Mouse (Mus musculus) CH12.LX (cell line): Measurements from ENCODE around the gene Trib3. TPM values are rescaled to one million over a fixed set of nuclear protein-coding genes. Genes with fewer than 3 reads are reported as not detected.
"Not testable (repeated sequence)": the region's sequence is repeated elsewhere in the genome, so short reads cannot be mapped to it uniquely, and the experiment has no call there.

Experiments used
- DNase-seq: peaks from one replicate; pipeline ENCODE4 v3.0.0-alpha.2; 2013; ENCODE audit errors: extremely low read depth
- H3K27ac ChIP-seq: 2 replicates; pipeline ENCODE4 v1.5.1; 2012; ENCODE audit warnings: low read depth, mild to moderate bottlenecking, control low read depth, moderate library complexity; ENCODE audit not compliant: insufficient read depth
- H3K27me3 ChIP-seq: replicated peaks from 2 replicates; pipeline ENCODE3; 2012; ENCODE audit warnings: inconsistent platforms
- H3K36me3 ChIP-seq, 2 experiments: replicated peaks in 1 of 2; 2 replicates each; pipeline versions ENCODE3 to v1.6.1; 2012; ENCODE audit warnings: inconsistent platforms in 1 of 2, low read length in 1 of 2, mild to moderate bottlenecking in 1 of 2, mixed read lengths in 1 of 2, moderate library complexity in 1 of 2; ENCODE audit not compliant: control insufficient read depth in 1 of 2, insufficient read depth in 1 of 2
- H3K4me1 ChIP-seq, 2 experiments: 2 replicates each; pipeline ENCODE4 v1.6.1; 2012; ENCODE audit warnings: inconsistent platforms in 1 of 2, moderate library complexity in 1 of 2; ENCODE audit not compliant: insufficient read depth in 2 of 2, control insufficient read depth in 1 of 2
- H3K4me2 ChIP-seq: 2 replicates; pipeline ENCODE4 v1.6.1; 2012; ENCODE audit warnings: low read depth, mild to moderate bottlenecking, control low read depth; ENCODE audit not compliant: poor library complexity, insufficient read depth, severe bottlenecking
- H3K4me3 ChIP-seq, 3 experiments: fragments of 150-350 bp in 1 of 3; sonication (generic) in 1 of 3; replicated peaks in 1 of 3; 2 replicates each; pipeline versions ENCODE3 to v1.5.1; 2011 to 2012; ENCODE audit warnings: low read depth in 2 of 3, low read length in 2 of 3, mild to moderate bottlenecking in 2 of 3, moderate library complexity in 2 of 3, control low read depth in 1 of 3, improper control_type of control experiment in 1 of 3, inconsistent platforms in 1 of 3, mixed read lengths in 1 of 3; ENCODE audit not compliant: poor library complexity in 1 of 3
- H3K79me2 ChIP-seq: replicated peaks from 2 replicates; pipeline ENCODE4 v1.6.1; 2012; ENCODE audit warnings: mild to moderate bottlenecking, moderate library complexity; ENCODE audit not compliant: control insufficient read depth, poor library complexity, insufficient read depth, severe bottlenecking; ENCODE audit errors: extremely low read depth
- H3K9ac ChIP-seq: 2 replicates; pipeline ENCODE4 v1.6.1; 2012; ENCODE audit warnings: low read depth, mild to moderate bottlenecking, control low read depth, moderate library complexity; ENCODE audit not compliant: insufficient read depth
- H3K9me3 ChIP-seq: replicated peaks from 2 replicates; pipeline ENCODE3; 2012; ENCODE audit warnings: low read length, inconsistent platforms, mixed read lengths
- CHD1 ChIP-seq: IDR thresholded peaks from 2 replicates; pipeline ENCODE4 v1.6.1; 2012; ENCODE audit warnings: low read depth, low read length, improper control_type of control experiment, inconsistent platforms
- CHD2 ChIP-seq: IDR thresholded peaks from 2 replicates; pipeline ENCODE4 v1.6.1; 2011; ENCODE audit warnings: low read length, improper control_type of control experiment
- CTCF ChIP-seq, 2 experiments: IDR thresholded peaks in 1 of 2; conservative IDR thresholded peaks in 1 of 2; 2 replicates each; pipeline ENCODE4 v1.5.1; 2011 to 2012; ENCODE audit warnings: low read depth in 2 of 2, low read length in 2 of 2, improper control_type of control experiment in 1 of 2, inconsistent platforms in 1 of 2, mild to moderate bottlenecking in 1 of 2, moderate library complexity in 1 of 2
- ELF1 ChIP-seq: IDR thresholded peaks from 2 replicates; pipeline ENCODE4 v1.6.1; 2014; ENCODE audit warnings: low read depth, mild to moderate bottlenecking, inconsistent platforms, low read length, improper control_type of control experiment
- EP300 ChIP-seq: IDR thresholded peaks from 2 replicates; pipeline ENCODE4 v1.6.1; 2011; ENCODE audit warnings: low read length, improper control_type of control experiment
- ETS1 ChIP-seq: conservative IDR thresholded peaks from 2 replicates; pipeline ENCODE4 v1.6.1; 2012; ENCODE audit warnings: low read depth, mild to moderate bottlenecking, inconsistent platforms, low read length, improper control_type of control experiment, moderate library complexity
- GABPA ChIP-seq: IDR thresholded peaks from 2 replicates; pipeline ENCODE4 v1.6.1; 2012; ENCODE audit warnings: low read depth, low read length, improper control_type of control experiment, inconsistent platforms; ENCODE audit not compliant: insufficient replicate concordance
- IRF4 ChIP-seq: IDR thresholded peaks from 2 replicates; pipeline ENCODE4 v1.6.1; 2014; ENCODE audit warnings: low read depth, mild to moderate bottlenecking, inconsistent platforms, low read length, improper control_type of control experiment
- MAX ChIP-seq: IDR thresholded peaks from 2 replicates; pipeline ENCODE4 v1.6.1; 2011; ENCODE audit warnings: low read length, improper control_type of control experiment
- MEF2A ChIP-seq: IDR thresholded peaks from 2 replicates; pipeline ENCODE4 v1.6.1; 2014; ENCODE audit warnings: low read depth, mild to moderate bottlenecking, inconsistent platforms, low read length, improper control_type of control experiment, borderline replicate concordance
- MXI1 ChIP-seq: IDR thresholded peaks from 2 replicates; pipeline ENCODE4 v1.6.1; 2011; ENCODE audit warnings: mild to moderate bottlenecking, low read depth, low read length, improper control_type of control experiment
- NELFE ChIP-seq: IDR thresholded peaks from 2 replicates; pipeline ENCODE4 v1.6.1; 2011; ENCODE audit warnings: low read depth, low read length, improper control_type of control experiment
- NRF1 ChIP-seq: IDR thresholded peaks from 2 replicates; pipeline ENCODE4 v1.6.1; 2014; ENCODE audit warnings: low read depth, mild to moderate bottlenecking, inconsistent platforms, low read length, improper control_type of control experiment, moderate library complexity
- PAX5 ChIP-seq: IDR thresholded peaks from 2 replicates; pipeline ENCODE4 v1.6.1; 2012; ENCODE audit warnings: low read length, inconsistent platforms, mixed read lengths
- POLR2A ChIP-seq: IDR thresholded peaks from 2 replicates; pipeline ENCODE4 v1.6.1; 2011; ENCODE audit warnings: low read depth, mild to moderate bottlenecking, improper control_type of control experiment, low read length
- POLR2AphosphoS2 ChIP-seq: IDR thresholded peaks from 2 replicates; pipeline ENCODE4 v1.6.1; 2011; ENCODE audit warnings: low read depth, low read length, improper control_type of control experiment
- RAD21 ChIP-seq: IDR thresholded peaks from 2 replicates; pipeline ENCODE4 v1.6.1; 2011; ENCODE audit warnings: low read depth, mild to moderate bottlenecking, low read length, improper control_type of control experiment, moderate library complexity
- RCOR1 ChIP-seq: conservative IDR thresholded peaks from 2 replicates; pipeline ENCODE4 v1.6.1; 2012; ENCODE audit warnings: low read depth, mild to moderate bottlenecking, inconsistent platforms, low read length, improper control_type of control experiment
- SIN3A ChIP-seq: IDR thresholded peaks from 2 replicates; pipeline ENCODE4 v1.6.1; 2012; ENCODE audit warnings: low read length, improper control_type of control experiment, inconsistent platforms
- UBTF ChIP-seq: IDR thresholded peaks from 2 replicates; pipeline ENCODE4 v1.6.1; 2012; ENCODE audit warnings: low read depth, mild to moderate bottlenecking, inconsistent platforms, low read length, improper control_type of control experiment, moderate library complexity
- USF1 ChIP-seq: IDR thresholded peaks from 2 replicates; pipeline ENCODE4 v1.6.1; 2014; ENCODE audit warnings: low read depth, mild to moderate bottlenecking, inconsistent platforms, low read length, improper control_type of control experiment
- USF2 ChIP-seq: conservative IDR thresholded peaks from 2 replicates; pipeline ENCODE4 v1.6.1; 2011; ENCODE audit warnings: low read depth, low read length, improper control_type of control experiment
- ZC3H11A ChIP-seq: IDR thresholded peaks from 2 replicates; pipeline ENCODE4 v1.6.1; 2012; ENCODE audit warnings: low read depth, mild to moderate bottlenecking, inconsistent platforms, low read length, improper control_type of control experiment
- ZKSCAN1 ChIP-seq: IDR thresholded peaks from 2 replicates; pipeline ENCODE4 v1.6.1; 2012; ENCODE audit warnings: low read depth, inconsistent platforms, low read length, improper control_type of control experiment, borderline replicate concordance
- dilution Hi-C: fragments of 300-500 bp; cut with MboI; formaldehyde crosslinking; loops from 2 replicates; pipeline ENCODE4 v1.14.3; 2020; ENCODE audit warnings: low sequenced_read_pairs; ENCODE audit not compliant: extremely low pct_unique_long_range_greater_than_20kb, extremely low pct_ligation_motif_present
- in situ Hi-C: fragments of 300-500 bp; cut with MboI; formaldehyde crosslinking; loops from 3 replicates; pipeline ENCODE4 v1.14.3; 2019; ENCODE audit warnings: low sequenced_read_pairs, low pct_ligation_motif_present, low pct_unique_long_range_greater_than_20kb, mixed read lengths
- polyA plus RNA-seq: library from polyadenylated mRNA; unstranded; fragments of >175 nt; gene quantifications from 2 replicates; pipeline ENCODE4 v1.2.1, GENCODE M21; 2012; ENCODE audit warnings: low read depth; ENCODE audit not compliant: insufficient read length
- total RNA-seq, 2 experiments: library from RNA; depleted of rRNA; stranded (reverse); fragments of 300-350 nt in 1 of 2; fragments of >200 nt in 1 of 2; gene quantifications; 2 replicates each; pipeline ENCODE4 v1.2.3; 2012 to 2014

Trib3 gene
- total and polyA plus RNA-seq, 3 experiments, result 25.1 to 56.9 (median 30.0) TPM

- TF ChIP-seq IRF4, result no peak
- no peak for TF ChIP-seq SIN3A
- no peak for TF ChIP-seq POLR2A
- TF ChIP-seq MAX, result no peak
- no peak for TF ChIP-seq PAX5
- TF ChIP-seq NRF1, result no peak
- TF ChIP-seq RCOR1, result no peak
- no peak for TF ChIP-seq CTCF (conservative IDR thresholded peaks at IDR 0.05 in 1 of 2, IDR thresholded peaks at IDR 0.05 in 1 of 2; ENCODE audit: low read depth in 2 of 2, low read length in 2 of 2)
- no peak for TF ChIP-seq GABPA
- no peak for TF ChIP-seq POLR2AphosphoS2
- no peak for TF ChIP-seq CHD1
- TF ChIP-seq ZC3H11A, result no peak
- H3K4me3 ChIP-seq, result no peak overlapping the region
- H3K4me2 ChIP-seq, result no peak overlapping the region
- DNase-seq, result no peak
- H3K36me3 ChIP-seq, result no peaks in the 10 kb centered on the region
- H3K9me3 ChIP-seq, result peaks cover 3% of the 10 kb centered on the region
- no peaks in the 10 kb centered on the region for H3K79me2 ChIP-seq
- H3K27me3 ChIP-seq, result peaks cover 30% of the 10 kb centered on the region
- H3K4me1 ChIP-seq, result peaks cover 15 to 16% of the 10 kb centered on the region in 2 experiments
- in situ Hi-C loops, result loop anchor here (10.0 kb wide), 2 partner anchors 245 to 335 kb away; no protein-coding TSS in a partner anchor
- H3K9ac ChIP-seq, result no peak overlapping the region
- no peak overlapping the region for H3K27ac ChIP-seq
- dilution Hi-C loops, result no loop called here
Measured at GRCm38 (mm10) chr2:152359616-152360015, 15.8 kb upstream of the Trib3 start.

DNA sequence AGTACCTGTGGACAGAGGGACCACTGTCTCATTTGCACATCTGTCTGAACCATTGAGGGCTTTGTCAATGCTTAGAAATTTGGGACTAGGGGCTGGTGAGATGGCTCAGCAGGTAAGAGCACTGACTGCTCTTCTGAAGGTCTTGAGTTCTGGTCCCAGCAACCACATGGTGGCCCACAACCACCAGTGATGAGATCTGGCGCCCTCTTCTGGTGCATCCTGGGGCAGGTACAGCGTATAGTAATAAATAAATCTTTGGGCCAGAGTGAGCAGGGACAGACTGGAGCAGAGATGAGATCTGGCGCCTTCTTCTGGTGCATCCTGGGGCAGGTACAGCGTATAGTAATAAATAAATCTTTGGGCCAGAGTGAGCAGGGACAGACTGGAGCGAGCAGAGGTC is 15.1 kb upstream of the Trib3 start:
- DNase-seq, dilution Hi-C loops, in situ Hi-C loops: not testable (repeated sequence)

GRCm38 (mm10) chr2:152357254-152357653 is 13.4 kb upstream of the Trib3 start:
- in situ Hi-C loops, result no loop called here
- peaks cover 30% of the 10 kb centered on the region for H3K27me3 ChIP-seq
- peaks cover 3% of the 10 kb centered on the region for H3K9me3 ChIP-seq
- TF ChIP-seq IRF4, result no peak
- no peak for TF ChIP-seq NELFE
- TF ChIP-seq ETS1, result no peak
- no peak for TF ChIP-seq EP300
- no peak for TF ChIP-seq UBTF
- TF ChIP-seq MXI1, result no peak
- no peak for TF ChIP-seq MAX
- TF ChIP-seq ZKSCAN1, result no peak
- TF ChIP-seq USF2, result no peak
- TF ChIP-seq SIN3A, result no peak
- no peak for TF ChIP-seq MEF2A
- TF ChIP-seq CTCF (conservative IDR thresholded peaks at IDR 0.05 in 1 of 2, IDR thresholded peaks at IDR 0.05 in 1 of 2; ENCODE audit: low read depth in 2 of 2, low read length in 2 of 2), result no peak
- no peak for TF ChIP-seq USF1
- no peak for TF ChIP-seq POLR2AphosphoS2
- no peak for TF ChIP-seq GABPA
- no peak for TF ChIP-seq CHD2
- TF ChIP-seq ELF1, result no peak
- TF ChIP-seq RAD21, result no peak
- TF ChIP-seq, all 38 proteins: peak for 0
- Histone ChIP-seq H3K9ac (no peak overlapping the region), H3K4me1 (peaks cover 8 to 10% of the 10 kb centered on the region in 2 experiments; a peak in 3 of 4 replicates), H3K4me2 (no peak overlapping the region), H3K4me3 (no peak overlapping the region), H3K36me3 (no peaks in the 10 kb centered on the region), H3K27ac (no peak overlapping the region), H3K79me2 (no peaks in the 10 kb centered on the region)
- dilution Hi-C loops, result no loop called here
- no peak for DNase-seq

More for the DNA sequence above, 15.1 kb upstream of the Trib3 start:
- TF ChIP-seq CTCF (conservative IDR thresholded peaks at IDR 0.05 in 1 of 2, IDR thresholded peaks at IDR 0.05 in 1 of 2; ENCODE audit: low read depth in 2 of 2, low read length in 2 of 2), result peak in 1 of 2 experiments; percentile 45; a peak in 2 of 4 replicates
- not testable (repeated sequence) for H3K79me2 ChIP-seq, H3K27ac ChIP-seq, H3K9me3 ChIP-seq, H3K4me2 ChIP-seq, H3K4me3 ChIP-seq, H3K36me3 ChIP-seq, H3K9ac ChIP-seq
- H3K27me3 ChIP-seq, result peaks cover 30% of the 10 kb centered on the region
- peaks cover 15% of the 10 kb centered on the region in 2 experiments for H3K4me1 ChIP-seq
